Comparison of ENCODE assay signal across 8 mouse cellular contexts in genomic region chr6:147263178-147263577, GRCm38 (mm10). TPM values are rescaled to one million over a fixed set of nuclear protein-coding genes. Genes with fewer than 3 reads are reported as not detected.
DNase-seq lines count a peak whose midpoint lies in the region; ATAC-seq and TF ChIP-seq lines count a peak whose summit lies in the region.

No protein-coding gene starts in this region.

- H3K36me3 ChIP-seq in kidney, embryonic 14.5 days (ENCODE audit: control insufficient read depth, insufficient read depth, low read length), result no peaks in the 10 kb centered on the region
- H3K36me3 ChIP-seq in ES-Bruce4 (ENCODE audit: control insufficient read depth, insufficient read depth, low read length, poor library complexity, severe bottlenecking), result no peaks in the 10 kb centered on the region
- H3K36me3 ChIP-seq in hindbrain, embryonic 12.5 days, result no peaks in the 10 kb centered on the region

- TF ChIP-seq CTCF in ES-Bruce4 (IDR thresholded peaks at IDR 0.05; ENCODE audit: low read depth, low read length), result no peak

- DNase-seq in kidney, postnatal 25 days, result no peak
- DNase-seq in embryo, embryonic 11 days, result peak; percentile 47
- DNase-seq in mesoderm, embryonic 11.5 days (ENCODE audit: low read depth, low spot score), result peak; percentile 44
- DNase-seq in spleen, postnatal 14 days (ENCODE audit: low spot score in 2 of 2), result no peak
- DNase-seq in frontal cortex, postnatal 25 days (ENCODE audit: low spot score in 2 of 2), result no peak

- H3K9ac ChIP-seq in kidney, embryonic 14.5 days (ENCODE audit: low read depth, low read length), result peak overlapping the region; percentile 50; the same call in 1 of the 2 replicates
- no peak overlapping the region for H3K9ac ChIP-seq in ES-Bruce4 (ENCODE audit: low read depth, poor library complexity, severe bottlenecking)
- peak overlapping the region; percentile 36; the same call in 1 of the 2 replicates for H3K9ac ChIP-seq in hindbrain, embryonic 12.5 days

- H3K9me3 ChIP-seq in kidney, embryonic 14.5 days (ENCODE audit: control insufficient read depth, low read length), result no peaks in the 10 kb centered on the region
- H3K9me3 ChIP-seq in ES-Bruce4 (replicated peaks; ENCODE audit: control insufficient read depth, insufficient read depth, low read length, poor library complexity, severe bottlenecking), result no peaks in the 10 kb centered on the region
- no peaks in the 10 kb centered on the region for H3K9me3 ChIP-seq in hindbrain, embryonic 12.5 days (replicated peaks)

- H3K4me3 ChIP-seq in kidney, embryonic 14.5 days (ENCODE audit: low read length), result peak overlapping the region; percentile 48
- peak overlapping the region; percentile 67 for H3K4me3 ChIP-seq in ES-Bruce4 (ENCODE audit: low read depth, low read length)
- H3K4me3 ChIP-seq in hindbrain, embryonic 12.5 days, result peak overlapping the region; percentile 49

- TF ChIP-seq POLR2A in ES-Bruce4 (IDR thresholded peaks at IDR 0.05; ENCODE audit: insufficient read depth, low read length), result no peak

- ATAC-seq in kidney, embryonic 14.5 days (ENCODE audit: low FRiP score, low TSS enrichment), result peak; percentile 58; the same call in 1 of the 2 replicates
- peak; percentile 70 for ATAC-seq in hindbrain, embryonic 12.5 days (ENCODE audit: low FRiP score)

- H3K27me3 ChIP-seq in kidney, embryonic 14.5 days (ENCODE audit: control insufficient read depth, insufficient read depth, low read length), result peaks cover 37% of the 10 kb centered on the region
- peaks cover 4% of the 10 kb centered on the region; the same call in 1 of the 2 replicates for H3K27me3 ChIP-seq in ES-Bruce4 (ENCODE audit: control insufficient read depth, insufficient read depth, low read length, poor library complexity, severe bottlenecking)
- H3K27me3 ChIP-seq in hindbrain, embryonic 12.5 days, result peaks cover 63% of the 10 kb centered on the region

- no peak for TF ChIP-seq EP300 in ES-Bruce4 (IDR thresholded peaks at IDR 0.05; ENCODE audit: insufficient read depth, low read depth, low read length)

- no peak overlapping the region for H3K27ac ChIP-seq in kidney, embryonic 14.5 days (ENCODE audit: low read depth, low read length)
- no peak overlapping the region for H3K27ac ChIP-seq in ES-Bruce4 (ENCODE audit: insufficient read depth, low read length)
- no peak overlapping the region for H3K27ac ChIP-seq in hindbrain, embryonic 12.5 days

- WGBS in kidney, embryonic 14.5 days, result under 1% methylated on average over 21 of the region's 21 CpGs
- under 1% methylated on average over 21 of the region's 21 CpGs for WGBS in hindbrain, embryonic 12.5 days

- H3K4me2 ChIP-seq in kidney, embryonic 14.5 days (replicated peaks; ENCODE audit: low read depth, low read length), result peak overlapping the region; percentile 97
- H3K4me2 ChIP-seq in hindbrain, embryonic 12.5 days (replicated peaks), result peak overlapping the region; percentile 97

- H3K4me1 ChIP-seq in kidney, embryonic 14.5 days (ENCODE audit: control insufficient read depth, insufficient read depth, low read length), result peaks cover 10% of the 10 kb centered on the region; the same call in 1 of the 2 replicates
- no peaks in the 10 kb centered on the region for H3K4me1 ChIP-seq in ES-Bruce4 (ENCODE audit: control insufficient read depth, insufficient read depth, low read length)
- H3K4me1 ChIP-seq in hindbrain, embryonic 12.5 days, result peaks cover 18% of the 10 kb centered on the region

RNA-seq across cellular contexts. Expression of gene Pthlh, which starts 0.8 kb away (rescaled TPM):
- 1.3 TPM in 2 replicates for polyA plus RNA-seq in kidney, embryonic 14.5 days (2014; fragmentation: Nextera tagmentation; extraction: Ambion mirVana)
- not detected in 2 replicates for polyA plus RNA-seq in ES-Bruce4 (2011; ENCODE audit: insufficient read depth, insufficient read length, low read depth, missing spikeins)
- 11.7 and 11.8 TPM in 2 replicates for polyA plus RNA-seq in hindbrain, embryonic 12.5 days (2016; fragmentation: Nextera tagmentation; extraction: Ambion mirVana)

Comparison
In these comparisons a context has a peak if more than half of its experiments do, and no peak if none do; other contexts are left out.
1. DNase-seq: peak in embryo, embryonic 11 days (single experiment) and mesoderm, embryonic 11.5 days (single experiment); none in kidney, postnatal 25 days (0 of 2), spleen, postnatal 14 days (0 of 2) and frontal cortex, postnatal 25 days (0 of 2).
2. Peak in every context shown above with its lines, with median percentiles within 50 percentile points of each other: H3K4me3 ChIP-seq.